Mouse (Mus musculus) ES-E14 (cell line): Measurements from ENCODE around the gene Luc7l2. TPM values are rescaled to one million over a fixed set of nuclear protein-coding genes. Genes with fewer than 3 reads are reported as not detected.

ENCODE experiments used
- DNase-seq: peaks from one replicate; pipeline ENCODE4 v3.0.0-alpha.2; 2013; ENCODE audit warnings: low read depth, low spot score
- H3K27ac ChIP-seq: 2 replicates; pipeline ENCODE4 v1.5.1; 2012; ENCODE audit warnings: low read depth, mild to moderate bottlenecking, low read length, moderate library complexity, mixed read lengths; ENCODE audit not compliant: poor library complexity, insufficient read depth, severe bottlenecking
- H3K36me3 ChIP-seq: 2 replicates; pipeline ENCODE4 v1.6.1; 2012; ENCODE audit warnings: mild to moderate bottlenecking, low read length, moderate library complexity, mixed read lengths; ENCODE audit not compliant: control insufficient read depth, poor library complexity, insufficient read depth, severe bottlenecking
- H3K4me1 ChIP-seq, 2 experiments: fragments of 150-350 bp in 1 of 2; sonication (generic) in 1 of 2; 2 replicates each; pipeline ENCODE4 v1.6.1; 2012; ENCODE audit warnings: low read length in 2 of 2, mild to moderate bottlenecking in 1 of 2, mixed read lengths in 1 of 2; ENCODE audit not compliant: control insufficient read depth in 2 of 2, insufficient read depth in 2 of 2, poor library complexity in 1 of 2
- H3K4me3 ChIP-seq, 2 experiments: fragments of 150-350 bp in 1 of 2; sonication (generic) in 1 of 2; 2 replicates each; pipeline ENCODE4 v1.5.1; 2012; ENCODE audit warnings: low read length in 2 of 2, low read depth in 1 of 2, mild to moderate bottlenecking in 1 of 2, mixed read lengths in 1 of 2; ENCODE audit not compliant: insufficient read depth in 1 of 2, poor library complexity in 1 of 2, severe bottlenecking in 1 of 2
- H3K9ac ChIP-seq: 2 replicates; pipeline ENCODE4 v1.6.1; 2012; ENCODE audit warnings: low read depth, mild to moderate bottlenecking, low read length, mixed read lengths; ENCODE audit not compliant: poor library complexity, insufficient read depth, severe bottlenecking
- H3K9me3 ChIP-seq: fragments of 150-350 bp; sonication (generic); 2 replicates; pipeline ENCODE4 v1.6.1; 2012; ENCODE audit warnings: low read depth, mild to moderate bottlenecking, low read length; ENCODE audit not compliant: control insufficient read depth, insufficient read depth
- CHD2 ChIP-seq: IDR thresholded peaks from 2 replicates; pipeline ENCODE4 v1.6.1; 2014; ENCODE audit warnings: mild to moderate bottlenecking, low read depth, low read length, inconsistent platforms
- HCFC1 ChIP-seq: IDR thresholded peaks from 2 replicates; pipeline ENCODE4 v1.6.1; 2012; ENCODE audit warnings: low read length, inconsistent platforms, borderline replicate concordance; ENCODE audit not compliant: insufficient read depth
- MAFK ChIP-seq: IDR thresholded peaks from 2 replicates; pipeline ENCODE4 v1.6.1; 2014; ENCODE audit warnings: mild to moderate bottlenecking, low read depth, low read length, inconsistent platforms; ENCODE audit not compliant: insufficient read depth
- ZC3H11A ChIP-seq: IDR thresholded peaks from 2 replicates; pipeline ENCODE4 v1.6.1; 2012; ENCODE audit warnings: low read depth, mild to moderate bottlenecking, inconsistent platforms, low read length, borderline replicate concordance
- ZNF384 ChIP-seq: IDR thresholded peaks from 2 replicates; pipeline ENCODE4 v1.6.1; 2012; ENCODE audit warnings: low read depth, low read length, inconsistent platforms
- in situ Hi-C, 2 experiments: fragments of 600-800 bp; cut with MboI; formaldehyde crosslinking; loops; one replicate each; pipeline ENCODE4 v1.15.1; 2025; ENCODE audit warnings: low sequenced_read_pairs in 2 of 2, inconsistent platforms in 1 of 2; ENCODE audit not compliant: unreplicated experiment in 2 of 2
- total RNA-seq: library from RNA; depleted of rRNA; stranded (reverse); fragments of 300-350 nt; gene quantifications from 2 replicates; pipeline ENCODE4 v1.2.3, GENCODE M21; 2012

Luc7l2 gene
- total RNA-seq, 1 experiment: 99.5 TPM

DNA sequence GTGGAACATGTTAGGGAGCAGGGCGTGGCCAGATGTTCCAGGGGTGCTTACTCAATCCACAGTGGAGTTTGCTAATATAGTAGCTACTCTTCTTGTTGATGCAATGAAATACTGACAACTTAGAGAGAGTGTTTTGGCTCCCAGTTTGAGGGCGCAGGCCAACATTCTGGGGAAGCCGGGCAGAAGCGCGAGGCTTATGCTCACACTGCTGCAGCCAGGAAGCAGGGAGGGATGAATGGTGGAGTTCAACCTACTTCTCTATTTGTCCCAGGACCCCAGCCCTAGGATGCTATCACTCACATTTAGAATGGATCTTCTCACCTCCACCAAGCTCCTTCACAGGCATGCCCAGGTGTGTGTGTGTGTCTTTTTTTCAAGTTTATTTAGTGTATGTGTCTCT, 75.0 kb downstream of the Luc7l2 start:
- Histone ChIP-seq H3K27ac (no peak overlapping the region), H3K9ac (no peak overlapping the region), H3K4me3 (no peak overlapping the region), H3K9me3 (no peaks in the 10 kb centered on the region), H3K36me3 (peaks cover 2% of the 10 kb centered on the region; the same call in 1 of the 2 replicates), H3K4me1 (no peaks in the 10 kb centered on the region)
- no peak for DNase-seq
- in situ Hi-C loops: no loop called here
- TF ChIP-seq CHD2: no peak
- no peak for TF ChIP-seq MAFK
- no peak for TF ChIP-seq ZC3H11A
- no peak for TF ChIP-seq HCFC1
- no peak for TF ChIP-seq ZNF384

DNA sequence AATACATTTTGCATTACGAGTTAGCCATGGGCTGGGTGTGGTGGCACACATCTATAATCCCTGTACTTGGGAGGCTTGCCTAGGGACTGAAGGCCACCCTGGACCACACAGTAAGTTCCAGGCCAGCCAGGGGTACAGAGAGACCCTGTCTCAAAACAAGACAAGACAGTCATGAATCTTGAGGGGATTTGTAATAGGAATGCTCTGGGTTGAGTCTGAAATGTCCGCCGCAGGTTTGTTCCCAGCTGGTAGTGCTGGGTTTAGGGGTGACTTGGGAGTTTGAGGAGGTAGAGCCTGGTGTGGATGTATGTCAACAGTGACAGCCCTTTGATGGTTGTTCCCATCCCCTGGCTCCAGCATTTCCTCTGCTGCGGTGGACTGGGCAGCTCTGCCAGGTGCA, 75.9 kb downstream of the Luc7l2 start:
- H3K9ac ChIP-seq: no peak overlapping the region
- in situ Hi-C loops: no loop called here
- TF ChIP-seq ZNF384 (no peak), ZC3H11A (no peak), CHD2 (no peak), MAFK (no peak), HCFC1 (no peak)
- no peak for DNase-seq
- H3K27ac ChIP-seq: no peak overlapping the region
- H3K36me3 ChIP-seq: peaks cover 2% of the 10 kb centered on the region; the same call in 1 of the 2 replicates
- no peak overlapping the region for H3K4me3 ChIP-seq
- H3K4me1 ChIP-seq: no peaks in the 10 kb centered on the region
- no peaks in the 10 kb centered on the region for H3K9me3 ChIP-seq

DNA sequence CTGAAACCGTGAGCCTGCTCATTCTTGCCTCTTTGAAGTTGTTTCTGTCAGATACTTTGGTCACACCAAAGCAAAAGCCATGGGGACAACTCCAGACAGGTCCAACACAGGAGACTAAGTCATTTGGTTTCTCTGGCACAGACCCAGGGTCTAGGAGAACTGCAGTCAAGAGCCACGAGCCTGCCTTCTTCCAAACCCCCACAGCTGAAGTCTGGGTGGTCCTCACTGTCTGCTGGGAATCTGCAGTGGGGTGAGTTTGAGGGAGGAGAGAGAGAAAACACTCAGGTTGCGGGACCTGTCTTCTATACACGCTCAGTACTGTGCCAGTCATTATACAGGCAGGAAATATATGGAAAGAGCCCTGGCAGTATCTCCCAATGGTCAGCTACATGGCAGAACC, 76.4 kb downstream of the Luc7l2 start:
- no peak overlapping the region for H3K9ac ChIP-seq
- TF ChIP-seq HCFC1: no peak
- no peak for TF ChIP-seq CHD2
- no peak for TF ChIP-seq MAFK
- TF ChIP-seq ZNF384: no peak
- no peak for TF ChIP-seq ZC3H11A
- peaks cover 2% of the 10 kb centered on the region; the same call in 1 of the 2 replicates for H3K36me3 ChIP-seq
- no peak for DNase-seq
- H3K9me3 ChIP-seq: no peaks in the 10 kb centered on the region
- in situ Hi-C loops: no loop called here
- H3K4me3 ChIP-seq: no peak overlapping the region
- no peak overlapping the region for H3K27ac ChIP-seq
- no peaks in the 10 kb centered on the region for H3K4me1 ChIP-seq

DNA sequence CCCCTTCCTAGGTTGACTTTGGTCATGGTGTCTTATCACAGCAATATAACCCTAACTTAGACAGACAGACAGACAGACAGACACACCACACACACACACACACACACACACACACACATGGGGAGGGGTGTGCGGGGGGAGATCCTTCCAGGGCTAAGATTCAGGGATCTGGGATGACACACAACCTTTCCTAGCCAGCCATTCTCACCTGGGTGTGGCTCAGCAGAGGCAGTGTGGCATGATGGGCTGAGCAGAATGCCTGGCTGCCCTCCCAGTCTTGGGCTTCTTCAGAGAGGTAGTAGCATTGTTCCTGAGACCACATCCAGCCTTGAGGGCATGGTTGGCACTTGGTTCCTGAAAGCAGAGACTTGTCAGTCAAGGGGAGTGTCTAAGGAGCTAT, 78.4 kb downstream of the Luc7l2 start:
- Histone ChIP-seq H3K4me3 (no peak overlapping the region), H3K9ac (no peak overlapping the region), H3K4me1 (no peaks in the 10 kb centered on the region), H3K36me3 (no peaks in the 10 kb centered on the region; the same call in 1 of the 2 replicates), H3K9me3 (no peaks in the 10 kb centered on the region), H3K27ac (no peak overlapping the region)
- no peak for DNase-seq
- TF ChIP-seq CHD2: no peak
- no peak for TF ChIP-seq ZC3H11A
- no peak for TF ChIP-seq ZNF384
- TF ChIP-seq HCFC1: no peak
- no peak for TF ChIP-seq MAFK
- in situ Hi-C loops: no loop called here

DNA sequence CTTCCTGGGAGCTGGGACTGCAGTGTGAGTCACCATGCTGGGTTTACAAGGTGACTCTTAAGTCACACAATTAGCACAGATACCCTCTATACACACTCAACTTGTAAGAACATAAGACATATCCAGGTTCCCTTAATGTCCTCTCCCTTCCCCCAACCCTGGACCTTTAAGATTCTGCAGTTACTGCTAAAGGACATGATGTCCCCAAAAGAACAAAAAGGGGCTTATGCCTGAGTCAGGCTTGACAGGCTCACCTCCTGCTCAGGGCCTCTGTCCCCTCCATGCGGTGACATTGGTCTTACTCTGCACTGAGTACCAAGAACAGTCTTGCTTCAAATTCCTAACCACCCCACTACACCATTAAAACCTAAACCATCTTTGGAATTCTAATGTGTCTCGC, 81.7 kb downstream of the Luc7l2 start:
- TF ChIP-seq ZNF384: no peak
- Histone ChIP-seq H3K36me3 (no peaks in the 10 kb centered on the region; the same call in 1 of the 2 replicates), H3K27ac (no peak overlapping the region), H3K4me1 (peaks cover 0 to 3% of the 10 kb centered on the region in 2 experiments; a peak in 1 of 4 replicates), H3K9ac (no peak overlapping the region), H3K4me3 (no peak overlapping the region), H3K9me3 (no peaks in the 10 kb centered on the region)
- in situ Hi-C loops: no loop called here
- DNase-seq: no peak
